Mouse (Mus musculus) ovary, postnatal 10 days (tissue): ENCODE measurements around the gene Klhl20.

Experiments
- DNase-seq: peaks from one replicate; pipeline ENCODE4 v3.0.0; 2022; ENCODE audit warnings: low spot score

Gene Klhl20

DNA sequence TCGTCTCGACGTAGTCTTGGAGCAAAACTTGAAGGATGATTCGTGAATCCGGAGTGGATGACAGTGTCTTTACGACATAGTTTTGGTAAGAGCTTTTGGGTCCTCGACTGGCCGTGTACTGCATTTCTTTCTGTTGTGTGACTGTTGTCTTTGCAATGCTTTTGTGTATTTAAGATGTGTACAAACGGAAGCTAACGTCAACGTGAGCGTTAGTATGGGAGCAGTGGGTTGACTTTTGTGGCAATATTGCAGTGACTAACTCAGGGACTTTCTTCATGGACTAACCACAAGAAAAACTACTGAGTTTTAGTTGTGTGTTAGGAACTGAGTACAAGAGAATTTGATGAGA lies 60.1 kb downstream of the Klhl20 start:
- DNase-seq, result no peak

DNA sequence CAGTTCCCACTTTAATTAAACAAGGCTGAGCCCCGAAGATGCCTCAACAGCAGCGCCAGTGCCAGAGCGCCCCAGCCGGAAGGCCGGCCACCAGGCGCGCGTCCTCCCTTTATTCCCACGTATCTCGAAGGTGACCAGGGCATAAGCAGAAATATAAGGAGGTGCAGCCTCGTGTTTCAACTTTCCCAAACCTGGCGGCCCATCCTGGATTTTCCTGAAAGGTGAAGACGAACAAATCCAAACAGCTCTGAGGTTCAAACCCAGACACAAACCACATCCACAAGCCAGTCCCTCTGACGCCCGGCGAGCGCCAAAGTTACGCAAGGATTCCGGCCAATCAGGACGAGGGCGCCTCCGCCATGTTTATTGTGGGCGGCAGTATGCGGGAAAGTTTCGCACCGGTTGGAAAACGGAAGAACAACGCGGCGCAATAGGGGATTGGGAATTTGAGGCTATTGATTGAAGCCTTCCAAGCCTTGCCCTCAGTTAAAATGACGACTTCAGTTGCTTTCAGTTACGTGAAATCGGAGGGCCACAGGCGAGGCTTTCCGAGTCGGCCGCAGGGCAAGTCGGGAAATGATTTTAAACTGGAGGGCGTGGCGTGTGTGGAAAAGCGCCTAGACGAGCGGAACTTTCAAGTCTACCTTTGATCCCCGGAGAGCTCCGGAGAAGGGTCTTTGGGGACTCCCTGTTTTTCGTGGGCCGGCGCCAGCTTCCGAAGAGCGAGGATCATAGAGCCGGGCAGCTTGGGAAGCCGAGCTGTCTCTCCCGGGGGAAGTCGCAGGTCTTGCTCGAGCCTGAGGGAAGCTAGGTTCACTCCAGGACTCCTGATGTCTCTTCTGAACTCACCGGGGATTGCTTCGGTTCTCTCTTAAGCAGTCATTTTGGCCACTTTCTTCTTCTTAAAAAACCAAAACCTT lies 60.7 kb downstream of the Klhl20 start, which contains the start of the genes Dars2 and Cenpl:
Gene Dars2 (minus strand): TSS at position 307 of the 920 bp plus-strand sequence.
Gene Cenpl (plus strand): TSS at position 362 of the 920 bp plus-strand sequence.
- DNase-seq, result peak; percentile 88

DNA sequence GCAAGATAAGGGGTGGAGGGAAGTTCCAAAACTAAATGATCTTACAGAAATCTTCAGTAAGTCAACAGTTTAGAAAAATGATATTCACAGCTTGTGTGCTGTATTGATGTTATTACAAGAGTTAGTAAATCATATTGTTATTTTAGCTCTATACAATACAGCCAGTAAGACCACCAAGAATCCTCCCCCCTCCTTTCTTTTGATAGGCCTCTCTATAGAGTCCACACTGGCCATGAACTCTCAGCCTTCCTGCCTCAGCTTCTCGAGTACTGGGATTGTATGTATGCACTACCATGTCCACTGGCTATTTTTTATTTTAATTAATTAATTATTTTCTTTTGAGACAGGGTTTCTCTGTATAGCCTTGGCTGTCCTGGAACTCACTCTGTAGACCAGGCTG lies 68.0 kb downstream of the Klhl20 start:
- DNase-seq, result no peak

DNA sequence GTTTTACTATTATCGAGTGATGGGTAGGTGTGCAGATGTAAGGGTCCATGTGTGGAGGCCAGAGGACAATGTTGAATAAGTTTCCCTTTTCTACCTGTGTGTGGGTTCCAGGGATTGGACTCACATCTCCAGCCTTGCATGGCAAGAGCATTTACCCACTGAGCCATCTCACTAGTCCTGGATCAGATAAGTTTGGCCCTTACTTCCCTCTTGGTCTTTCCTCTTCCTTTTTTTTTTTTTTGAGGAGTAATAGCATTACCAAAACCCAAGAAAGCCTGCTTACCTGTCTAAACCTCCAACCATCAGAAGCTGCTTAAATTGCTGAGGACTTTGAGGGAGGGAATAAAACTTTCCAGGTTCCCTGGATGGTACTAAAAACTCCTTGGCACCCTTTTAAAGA lies 74.1 kb downstream of the Klhl20 start:
- no peak for DNase-seq

DNA sequence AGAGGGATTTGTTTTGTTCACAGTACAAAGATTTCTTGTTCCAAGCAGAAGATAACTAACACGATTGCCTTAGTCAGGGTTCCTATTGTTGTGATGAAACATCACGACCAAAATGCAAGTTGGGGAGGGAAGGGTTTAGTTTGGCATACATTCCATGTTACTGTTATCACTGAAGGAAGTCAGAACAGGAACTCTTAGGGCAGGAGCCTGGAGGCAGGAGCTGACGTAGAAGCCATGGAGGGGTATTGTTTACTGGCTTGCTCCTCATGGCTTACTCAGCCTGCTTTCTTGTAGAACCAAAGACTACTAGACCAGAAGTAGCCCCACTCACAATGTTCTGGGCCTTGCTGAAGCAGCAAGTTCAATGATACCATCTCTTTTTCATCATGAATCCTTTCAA lies 84.3 kb downstream of the Klhl20 start:
- no peak for DNase-seq

DNA sequence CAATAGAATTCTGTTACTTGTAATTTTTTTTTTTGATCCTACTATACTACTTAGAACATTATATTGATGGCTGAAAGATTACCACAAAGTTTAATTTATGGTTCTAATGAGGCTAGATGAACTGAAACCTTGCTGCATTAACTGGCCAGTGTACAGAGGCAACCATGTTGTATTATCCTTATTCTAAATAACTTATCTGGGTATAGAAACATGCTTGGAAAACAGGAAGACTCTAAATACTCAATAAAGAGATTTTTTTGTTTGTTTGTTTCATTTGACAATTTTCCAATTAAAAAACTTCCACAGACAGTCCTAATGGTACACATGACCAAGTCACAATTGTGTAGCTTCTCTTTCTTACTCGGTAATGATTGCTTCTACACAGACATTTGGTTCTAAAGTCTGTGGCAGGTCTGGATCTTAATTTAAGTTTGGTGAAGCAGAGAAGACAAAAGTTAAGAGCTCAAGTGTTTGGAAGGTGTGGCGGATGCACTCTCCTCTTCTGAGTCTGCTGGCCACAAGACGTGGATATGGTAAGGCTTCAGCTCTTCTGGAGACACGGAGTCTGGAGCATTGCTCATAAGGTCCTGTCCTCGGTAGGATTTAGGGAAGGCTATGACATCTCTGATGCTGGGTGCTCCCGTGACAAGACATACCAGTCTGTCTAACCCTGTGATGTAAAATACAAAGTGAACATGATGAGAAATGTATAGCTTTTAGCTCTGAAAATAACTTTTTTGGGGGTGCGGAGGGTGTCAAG lies 89.9 kb downstream of the Klhl20 start:
- DNase-seq, result no peak

DNA sequence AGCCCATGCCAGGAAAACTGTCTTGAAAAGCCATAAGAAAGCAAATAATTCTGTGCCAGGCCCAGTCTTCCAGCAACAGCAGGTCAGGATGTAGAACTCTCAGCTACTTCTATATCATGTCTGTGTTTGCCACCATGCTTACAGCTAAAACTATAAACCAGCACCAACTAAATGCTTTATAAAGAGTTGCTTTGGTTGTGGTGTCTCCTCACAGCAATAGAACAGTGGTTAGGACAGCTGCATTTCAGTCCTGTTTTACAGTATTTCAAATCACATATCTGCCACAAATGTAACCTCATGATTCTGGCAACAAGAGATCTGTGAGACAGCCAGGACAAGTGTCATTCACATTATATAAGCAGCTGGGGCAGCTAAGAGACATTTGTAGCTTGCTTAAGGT lies 90.5 kb downstream of the Klhl20 start:
- no peak for DNase-seq

DNA sequence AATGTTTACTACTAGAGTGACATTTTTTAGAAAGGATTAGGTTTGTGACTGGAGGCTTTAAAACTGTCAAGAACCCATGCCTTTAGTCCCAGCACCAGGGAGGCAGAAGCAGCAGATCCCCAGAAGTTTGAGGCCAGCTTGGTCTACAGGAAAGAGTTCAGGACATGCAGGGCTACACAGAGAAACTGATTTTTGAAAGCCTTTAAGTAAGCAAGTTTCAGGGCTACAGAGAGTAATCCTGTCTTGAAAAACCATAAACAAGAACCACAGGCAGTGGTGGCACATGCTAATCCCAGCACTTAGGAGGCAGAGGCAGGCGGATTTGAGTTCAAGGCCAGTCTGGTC lies 90.9 kb downstream of the Klhl20 start:
- no peak for DNase-seq

DNA sequence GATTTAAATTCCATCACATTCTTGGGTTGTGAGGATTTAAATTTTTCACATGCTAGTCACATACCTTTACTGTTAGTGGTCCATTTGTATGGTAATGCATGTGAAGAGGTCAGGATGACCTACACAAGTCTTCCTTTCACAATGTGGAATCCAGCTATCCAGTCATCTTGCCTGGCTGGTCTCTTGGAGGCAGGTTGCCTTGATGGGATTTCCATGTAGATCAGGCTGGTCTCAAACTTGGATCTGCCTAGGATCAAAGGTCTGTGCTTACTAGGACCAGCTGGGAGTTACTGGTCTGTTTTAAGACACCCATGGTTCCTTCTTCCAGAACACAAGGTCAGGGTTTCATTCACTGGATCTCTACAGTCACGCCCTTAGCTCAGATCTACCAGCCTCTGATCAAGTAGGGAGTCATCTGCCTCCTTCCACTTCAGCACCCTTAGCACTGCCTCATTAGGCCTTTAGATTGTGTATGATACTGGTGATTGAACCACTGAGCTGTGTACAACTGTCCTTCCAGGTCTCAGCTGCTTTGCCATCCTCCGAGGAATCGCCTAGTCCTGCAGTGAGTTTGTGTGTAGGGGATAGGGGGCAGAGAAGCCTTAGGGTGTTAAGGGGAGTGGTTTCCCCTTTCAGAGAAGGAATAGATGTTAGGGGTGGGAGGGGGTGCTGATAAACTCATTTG lies 91.4 kb downstream of the Klhl20 start:
- no peak for DNase-seq

DNA sequence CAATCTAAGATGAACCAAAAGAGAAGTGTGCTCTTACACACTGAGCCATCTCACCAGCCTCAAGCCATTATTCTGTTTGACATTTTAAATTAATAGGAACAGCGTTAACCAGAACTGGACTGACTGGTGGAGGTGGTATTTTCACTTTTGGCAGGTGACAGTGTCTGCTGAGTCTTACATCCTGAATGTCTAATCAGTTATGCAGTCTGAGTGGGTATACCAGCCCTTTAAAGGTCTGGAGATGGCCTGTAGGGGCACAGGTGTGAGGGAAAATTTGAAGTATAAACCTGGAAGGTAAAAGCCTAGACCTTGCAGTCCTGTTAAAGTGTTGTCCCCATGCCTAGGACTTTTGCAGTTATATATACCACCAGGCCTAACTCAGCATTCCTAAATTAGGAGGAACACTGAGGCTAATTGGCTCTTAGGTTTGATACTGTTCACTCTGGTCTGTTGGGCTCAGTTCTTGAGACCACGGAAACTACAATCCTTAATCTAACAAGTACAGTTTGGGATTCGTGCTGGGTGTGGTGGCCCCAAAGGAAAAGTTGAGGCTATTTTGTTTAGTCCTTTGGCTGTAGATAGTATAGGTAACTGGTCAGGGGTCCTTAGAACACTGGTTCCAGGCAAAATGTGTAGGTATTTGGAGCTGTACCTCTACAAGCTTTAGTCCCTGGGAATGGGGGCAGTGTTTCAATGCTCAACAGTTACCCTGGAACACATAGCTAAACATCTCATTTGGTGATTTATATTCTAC lies 92.2 kb downstream of the Klhl20 start:
- DNase-seq, result no peak
